Mouse (Mus musculus): ENCODE measurements at regions not wholly inside any gene's neighbourhood (a gene's known extent, or its start where the extent isn't known, plus 50 kb on each side); places are given as distances from the start of the nearest gene placed in this dataset.

- H3K4me1 ChIP-seq (replicated peaks; ENCODE audit: control insufficient read depth, insufficient read depth, low read length) = peaks cover 3% of the 10 kb centered on the region; the same call in 1 of the 2 replicates
- no peaks in the 10 kb centered on the region for H3K36me3 ChIP-seq (ENCODE audit: control insufficient read depth, insufficient read depth)
- 21% methylated on average over 4 of the region's 4 CpGs for WGBS
- H3K4me3 ChIP-seq (replicated peaks; ENCODE audit: low read length) = no peak overlapping the region
- H3K27ac ChIP-seq (ENCODE audit: low read length) = no peak overlapping the region
- no peak overlapping the region for H3K9ac ChIP-seq (replicated peaks; ENCODE audit: low read depth, low read length)
- no peaks in the 10 kb centered on the region for H3K27me3 ChIP-seq (replicated peaks; ENCODE audit: control insufficient read depth, insufficient read depth, low read length)
- no peak overlapping the region for H3K4me2 ChIP-seq (ENCODE audit: low read length)
- peak; percentile 47; the same call in 1 of the 2 replicates for ATAC-seq
- H3K9me3 ChIP-seq (ENCODE audit: control insufficient read depth, low read length) = no peaks in the 10 kb centered on the region
Observed at GRCm38 (mm10) chr10:9420741-9421140, 254.3 kb downstream of the Samd5 start.

GRCm38 (mm10) chr10:9416685-9417084 lies 258.3 kb downstream of the Samd5 start:
- no peaks in the 10 kb centered on the region for H3K27me3 ChIP-seq (replicated peaks; ENCODE audit: control insufficient read depth, insufficient read depth, low read length)

GRCm38 (mm10) chr10:9406101-9406500 lies 268.9 kb downstream of the Samd5 start:
- Histone ChIP-seq H3K4me3 (replicated peaks; ENCODE audit: low read length) (no peak overlapping the region), H3K9me3 (ENCODE audit: control insufficient read depth, low read length) (no peaks in the 10 kb centered on the region), H3K27me3 (replicated peaks; ENCODE audit: control insufficient read depth, insufficient read depth, low read length) (no peaks in the 10 kb centered on the region), H3K4me1 (replicated peaks; ENCODE audit: control insufficient read depth, insufficient read depth, low read length) (no peaks in the 10 kb centered on the region), H3K9ac (replicated peaks; ENCODE audit: low read depth, low read length) (no peak overlapping the region), H3K4me2 (ENCODE audit: low read length) (no peak overlapping the region), H3K36me3 (ENCODE audit: control insufficient read depth, insufficient read depth) (no peaks in the 10 kb centered on the region), H3K27ac (ENCODE audit: low read length) (no peak overlapping the region)
- 77% methylated on average over 4 of the region's 4 CpGs for WGBS
- no peak for ATAC-seq

More at GRCm38 (mm10) chr10:9416685-9417084, 258.3 kb downstream of the Samd5 start:
- no peak for ATAC-seq
- 77% methylated on average over 5 of the region's 5 CpGs for WGBS
- Histone ChIP-seq H3K36me3 (ENCODE audit: control insufficient read depth, insufficient read depth) (no peaks in the 10 kb centered on the region), H3K4me2 (ENCODE audit: low read length) (no peak overlapping the region), H3K27ac (ENCODE audit: low read length) (no peak overlapping the region), H3K9ac (replicated peaks; ENCODE audit: low read depth, low read length) (no peak overlapping the region), H3K9me3 (ENCODE audit: control insufficient read depth, low read length) (no peaks in the 10 kb centered on the region), H3K4me3 (replicated peaks; ENCODE audit: low read length) (no peak overlapping the region), H3K4me1 (replicated peaks; ENCODE audit: control insufficient read depth, insufficient read depth, low read length) (peaks cover 3% of the 10 kb centered on the region; the same call in 1 of the 2 replicates)

- H3K4me2 ChIP-seq (ENCODE audit: low read length) = no peak overlapping the region
- no peak overlapping the region for H3K4me3 ChIP-seq (replicated peaks; ENCODE audit: low read length)
- WGBS = 87% methylated on average over 2 of the region's 2 CpGs
- H3K4me1 ChIP-seq (replicated peaks; ENCODE audit: control insufficient read depth, insufficient read depth, low read length) = no peaks in the 10 kb centered on the region
- no peaks in the 10 kb centered on the region for H3K27me3 ChIP-seq (replicated peaks; ENCODE audit: control insufficient read depth, insufficient read depth, low read length)
- H3K9me3 ChIP-seq (ENCODE audit: control insufficient read depth, low read length) = no peaks in the 10 kb centered on the region
- H3K27ac ChIP-seq (ENCODE audit: low read length) = no peak overlapping the region
- H3K36me3 ChIP-seq (ENCODE audit: control insufficient read depth, insufficient read depth) = no peaks in the 10 kb centered on the region
- no peak overlapping the region for H3K9ac ChIP-seq (replicated peaks; ENCODE audit: low read depth, low read length)
- no peak for ATAC-seq
Observed at GRCm38 (mm10) chr10:9405417-9405816, 269.6 kb downstream of the Samd5 start.

GRCm38 (mm10) chr10:9404963-9405362 lies 270.0 kb downstream of the Samd5 start:
- Histone ChIP-seq H3K9me3 (ENCODE audit: control insufficient read depth, low read length) (no peaks in the 10 kb centered on the region), H3K4me2 (ENCODE audit: low read length) (no peak overlapping the region), H3K4me1 (replicated peaks; ENCODE audit: control insufficient read depth, insufficient read depth, low read length) (no peaks in the 10 kb centered on the region), H3K9ac (replicated peaks; ENCODE audit: low read depth, low read length) (no peak overlapping the region), H3K4me3 (replicated peaks; ENCODE audit: low read length) (no peak overlapping the region), H3K27me3 (replicated peaks; ENCODE audit: control insufficient read depth, insufficient read depth, low read length) (no peaks in the 10 kb centered on the region), H3K36me3 (ENCODE audit: control insufficient read depth, insufficient read depth) (no peaks in the 10 kb centered on the region), H3K27ac (ENCODE audit: low read length) (no peak overlapping the region)
- no peak for ATAC-seq
- WGBS = 86% methylated on average over 6 of the region's 6 CpGs

GRCm38 (mm10) chr10:9400911-9401617 lies 273.9 kb downstream of the Samd5 start:
- Histone ChIP-seq H3K9ac (replicated peaks; ENCODE audit: low read depth, low read length) (no peak overlapping the region), H3K9me3 (ENCODE audit: control insufficient read depth, low read length) (no peaks in the 10 kb centered on the region), H3K4me2 (ENCODE audit: low read length) (no peak overlapping the region), H3K27ac (ENCODE audit: low read length) (no peak overlapping the region), H3K4me1 (replicated peaks; ENCODE audit: control insufficient read depth, insufficient read depth, low read length) (no peaks in the 10 kb centered on the region), H3K36me3 (ENCODE audit: control insufficient read depth, insufficient read depth) (no peaks in the 10 kb centered on the region), H3K4me3 (replicated peaks; ENCODE audit: low read length) (no peak overlapping the region), H3K27me3 (replicated peaks; ENCODE audit: control insufficient read depth, insufficient read depth, low read length) (no peaks in the 10 kb centered on the region)
- ATAC-seq = peak; percentile 38; the same call in 1 of the 2 replicates
- WGBS = 80% methylated on average over 15 of the region's 15 CpGs

GRCm38 (mm10) chr10:9377440-9378101 lies 297.4 kb downstream of the Samd5 start:
- H3K27me3 ChIP-seq (replicated peaks; ENCODE audit: control insufficient read depth, insufficient read depth, low read length) = no peaks in the 10 kb centered on the region
- no peak overlapping the region for H3K4me3 ChIP-seq (replicated peaks; ENCODE audit: low read length)
- no peak overlapping the region for H3K27ac ChIP-seq (ENCODE audit: low read length)
- H3K9me3 ChIP-seq (ENCODE audit: control insufficient read depth, low read length) = no peaks in the 10 kb centered on the region
- no peak for ATAC-seq
- H3K4me1 ChIP-seq (replicated peaks; ENCODE audit: control insufficient read depth, insufficient read depth, low read length) = no peaks in the 10 kb centered on the region
- no peak overlapping the region for H3K4me2 ChIP-seq (ENCODE audit: low read length)
- H3K9ac ChIP-seq (replicated peaks; ENCODE audit: low read depth, low read length) = no peak overlapping the region
- no peaks in the 10 kb centered on the region for H3K36me3 ChIP-seq (ENCODE audit: control insufficient read depth, insufficient read depth)
- 47% methylated on average over 7 of the region's 7 CpGs for WGBS

- Histone ChIP-seq H3K9ac (replicated peaks; ENCODE audit: low read depth, low read length) (no peak overlapping the region), H3K4me1 (replicated peaks; ENCODE audit: control insufficient read depth, insufficient read depth, low read length) (no peaks in the 10 kb centered on the region), H3K4me3 (replicated peaks; ENCODE audit: low read length) (no peak overlapping the region), H3K4me2 (ENCODE audit: low read length) (no peak overlapping the region), H3K27me3 (replicated peaks; ENCODE audit: control insufficient read depth, insufficient read depth, low read length) (no peaks in the 10 kb centered on the region), H3K27ac (ENCODE audit: low read length) (no peak overlapping the region), H3K9me3 (ENCODE audit: control insufficient read depth, low read length) (no peaks in the 10 kb centered on the region), H3K36me3 (ENCODE audit: control insufficient read depth, insufficient read depth) (no peaks in the 10 kb centered on the region)
- no peak for ATAC-seq
- 61% methylated on average over 1 of the region's 1 CpGs for WGBS
Observed at GRCm38 (mm10) chr10:9362306-9362865, 312.6 kb downstream of the Samd5 start.

- Histone ChIP-seq H3K4me3 (replicated peaks; ENCODE audit: low read length) (no peak overlapping the region), H3K4me2 (ENCODE audit: low read length) (no peak overlapping the region), H3K27me3 (replicated peaks; ENCODE audit: control insufficient read depth, insufficient read depth, low read length) (no peaks in the 10 kb centered on the region), H3K36me3 (ENCODE audit: control insufficient read depth, insufficient read depth) (no peaks in the 10 kb centered on the region), H3K4me1 (replicated peaks; ENCODE audit: control insufficient read depth, insufficient read depth, low read length) (peaks cover 5% of the 10 kb centered on the region; the same call in 1 of the 2 replicates), H3K27ac (ENCODE audit: low read length) (no peak overlapping the region), H3K9me3 (ENCODE audit: control insufficient read depth, low read length) (no peaks in the 10 kb centered on the region), H3K9ac (replicated peaks; ENCODE audit: low read depth, low read length) (no peak overlapping the region)
- 11% methylated on average over 8 of the region's 8 CpGs for WGBS
- ATAC-seq = no peak
Observed at GRCm38 (mm10) chr10:9338207-9338801, 336.7 kb downstream of the Samd5 start.

All from forebrain, embryonic 16.5 days (tissue).